Mouse (Mus musculus) cerebellum, postnatal 36 days (tissue): ENCODE measurements around the gene Ryr1.
"Not testable (repeated sequence)": the region's sequence is repeated elsewhere in the genome, so short reads cannot be mapped to it uniquely, and the experiment has no call there.

Experiments used
- DNase-seq, 2 experiments: peaks; one replicate each; pipeline ENCODE4 v3.0.0; 2021 to 2022; ENCODE audit warnings: mixed read lengths in 2 of 2

The Ryr1 gene

GRCm38 (mm10) chr7:28983849-28984248 is 141.1 kb downstream of the Ryr1 start:
- DNase-seq = no peak

GRCm38 (mm10) chr7:28983141-28983564 is 141.8 kb downstream of the Ryr1 start:
- DNase-seq = no peak

- no peak for DNase-seq
These were observed 142.5 kb downstream of the Ryr1 start for GRCm38 (mm10) chr7:28982274-28983013.

GRCm38 (mm10) chr7:28981651-28982273 is 143.2 kb downstream of the Ryr1 start, which contains the start of the genes Eif3k and Map4k1:
Eif3k (minus strand) TSS chr7:28981864.
Map4k1 (plus strand) TSS chr7:28982050.
- DNase-seq = peak; percentile 93 to 97

- DNase-seq = no peak
These were observed 147.4 kb downstream of the Ryr1 start for GRCm38 (mm10) chr7:28977556-28977955.

- no peak for DNase-seq
These were observed 152.0 kb downstream of the Ryr1 start for GRCm38 (mm10) chr7:28973025-28973424.

- peak; percentile 81 to 84 for DNase-seq
These were observed 152.4 kb downstream of the Ryr1 start for GRCm38 (mm10) chr7:28972542-28972985.

GRCm38 (mm10) chr7:28971770-28972269 is 153.2 kb downstream of the Ryr1 start:
- no peak for DNase-seq

GRCm38 (mm10) chr7:28971029-28971428 is 153.9 kb downstream of the Ryr1 start:
- DNase-seq = no peak

- DNase-seq = no peak
These were observed 155.1 kb downstream of the Ryr1 start for GRCm38 (mm10) chr7:28969672-28970394.

GRCm38 (mm10) chr7:28969271-28969670 is 155.7 kb downstream of the Ryr1 start:
- DNase-seq = no peak

- not testable (repeated sequence) for DNase-seq
These were observed 156.9 kb downstream of the Ryr1 start for GRCm38 (mm10) chr7:28968120-28968519.

- no peak for DNase-seq
These were observed 158.1 kb downstream of the Ryr1 start for GRCm38 (mm10) chr7:28966751-28967505.

- DNase-seq = no peak
These were observed 158.8 kb downstream of the Ryr1 start for GRCm38 (mm10) chr7:28966181-28966580.

GRCm38 (mm10) chr7:28965346-28965840 is 159.6 kb downstream of the Ryr1 start:
- no peak for DNase-seq

- no peak for DNase-seq
These were observed 161.5 kb downstream of the Ryr1 start for GRCm38 (mm10) chr7:28963399-28963923.

GRCm38 (mm10) chr7:28961927-28962670 is 162.9 kb downstream of the Ryr1 start, which contains the start of gene Actn4:
Actn4 (minus strand) TSS chr7:28962340.
- peak; percentile 98 to 99 for DNase-seq

- no peak for DNase-seq
These were observed 163.4 kb downstream of the Ryr1 start for GRCm38 (mm10) chr7:28961584-28961926.

- no peak for DNase-seq
These were observed 164.5 kb downstream of the Ryr1 start for GRCm38 (mm10) chr7:28960354-28961046.

- no peak for DNase-seq
These were observed 165.4 kb downstream of the Ryr1 start for GRCm38 (mm10) chr7:28959505-28960045.
